Mouse (Mus musculus) CH12.LX (cell line): Measurements from ENCODE around the gene Fez1.

Experiments used
- CTCF ChIP-seq, 2 experiments: IDR thresholded peaks in 1 of 2; conservative IDR thresholded peaks in 1 of 2; 2 replicates each; pipeline ENCODE4 v1.5.1; 2011 to 2012; ENCODE audit warnings: low read depth in 2 of 2, low read length in 2 of 2, improper control_type of control experiment in 1 of 2, inconsistent platforms in 1 of 2, mild to moderate bottlenecking in 1 of 2, moderate library complexity in 1 of 2
- EP300 ChIP-seq: IDR thresholded peaks from 2 replicates; pipeline ENCODE4 v1.6.1; 2011; ENCODE audit warnings: low read length, improper control_type of control experiment
- KAT2A ChIP-seq: IDR thresholded peaks from 2 replicates; pipeline ENCODE4 v1.6.1; 2012; ENCODE audit warnings: low read length, improper control_type of control experiment, inconsistent platforms; ENCODE audit not compliant: insufficient replicate concordance
- MAFK ChIP-seq: IDR thresholded peaks from 2 replicates; pipeline ENCODE4 v1.6.1; 2011; ENCODE audit warnings: low read length, improper control_type of control experiment; ENCODE audit not compliant: insufficient replicate concordance
- MAZ ChIP-seq: IDR thresholded peaks from 2 replicates; pipeline ENCODE4 v1.6.1; 2012; ENCODE audit warnings: low read depth, mild to moderate bottlenecking, inconsistent platforms, low read length, improper control_type of control experiment, moderate library complexity
- MYC ChIP-seq: IDR thresholded peaks from 2 replicates; pipeline ENCODE4 v1.6.1; 2011; ENCODE audit warnings: low read depth, mild to moderate bottlenecking, improper control_type of control experiment, low read length
- POLR2A ChIP-seq: IDR thresholded peaks from 2 replicates; pipeline ENCODE4 v1.6.1; 2011; ENCODE audit warnings: low read depth, mild to moderate bottlenecking, improper control_type of control experiment, low read length
- RAD21 ChIP-seq: IDR thresholded peaks from 2 replicates; pipeline ENCODE4 v1.6.1; 2011; ENCODE audit warnings: low read depth, mild to moderate bottlenecking, low read length, improper control_type of control experiment, moderate library complexity
- RCOR1 ChIP-seq: conservative IDR thresholded peaks from 2 replicates; pipeline ENCODE4 v1.6.1; 2012; ENCODE audit warnings: low read depth, mild to moderate bottlenecking, inconsistent platforms, low read length, improper control_type of control experiment
- SIN3A ChIP-seq: IDR thresholded peaks from 2 replicates; pipeline ENCODE4 v1.6.1; 2012; ENCODE audit warnings: low read length, improper control_type of control experiment, inconsistent platforms
- ZMIZ1 ChIP-seq: IDR thresholded peaks from 2 replicates; pipeline ENCODE4 v1.6.1; 2012; ENCODE audit warnings: low read depth, mild to moderate bottlenecking, inconsistent platforms, low read length, improper control_type of control experiment

- TF ChIP-seq MYC (no peak), CTCF (conservative IDR thresholded peaks at IDR 0.05 in 1 of 2, IDR thresholded peaks at IDR 0.05 in 1 of 2; ENCODE audit: low read depth in 2 of 2, low read length in 2 of 2) (no peak), KAT2A (no peak), POLR2A (no peak), EP300 (no peak), ZMIZ1 (no peak), RAD21 (no peak), MAFK (no peak), MAZ (no peak), RCOR1 (no peak), SIN3A (no peak)
These were observed 60.5 kb downstream of the Fez1 start for GRCm38 (mm10) chr9:36882034-36882745.
